Mouse (Mus musculus) liver, adult 2 months (tissue): ENCODE data around the gene Reck. TPM values are rescaled to one million over a fixed set of nuclear protein-coding genes. Genes with fewer than 3 reads are reported as not detected.

ENCODE experiments used
- DNase-seq: peaks from one replicate; pipeline ENCODE4 v3.0.0-alpha.2; 2011; ENCODE audit warnings: low read depth, low spot score; ENCODE audit errors: extremely low read depth
- H3K27ac ChIP-seq: fragments of 200-500 bp; replicated peaks from 2 replicates; pipeline ENCODE4 v1.5.1; 2012; ENCODE audit warnings: low read depth, mild to moderate bottlenecking, control low read depth, inconsistent platforms, low read length; ENCODE audit not compliant: insufficient read depth
- H3K27me3 ChIP-seq: fragments of 200-500 bp; 2 replicates; pipeline ENCODE4 v1.6.1; 2012; ENCODE audit warnings: mild to moderate bottlenecking, moderate library complexity, low read length, inconsistent platforms; ENCODE audit not compliant: control insufficient read depth, insufficient read depth
- H3K36me3 ChIP-seq: fragments of 200-500 bp; 2 replicates; pipeline ENCODE4 v1.6.1; 2012; ENCODE audit warnings: low read length, inconsistent platforms; ENCODE audit not compliant: control insufficient read depth, insufficient read depth
- H3K4me1 ChIP-seq: fragments of 200-500 bp; 2 replicates; pipeline ENCODE4 v1.6.1; 2011; ENCODE audit warnings: low read length; ENCODE audit not compliant: control insufficient read depth, insufficient read depth
- H3K4me3 ChIP-seq: fragments of 200-500 bp; 2 replicates; pipeline ENCODE4 v1.5.1; 2011; ENCODE audit warnings: low read depth, mild to moderate bottlenecking, control low read depth, low read length, moderate library complexity; ENCODE audit not compliant: insufficient read depth
- H3K79me2 ChIP-seq: fragments of 200-500 bp; 2 replicates; pipeline ENCODE4 v1.6.1; 2012; ENCODE audit warnings: inconsistent platforms, mild to moderate bottlenecking, low read length, moderate library complexity; ENCODE audit not compliant: control insufficient read depth, insufficient read depth
- H3K9ac ChIP-seq: fragments of 200-500 bp; 2 replicates; pipeline ENCODE4 v1.6.1; 2012; ENCODE audit warnings: low read depth, mild to moderate bottlenecking, control low read depth, inconsistent platforms, low read length
- CTCF ChIP-seq: fragments of 200-500 bp; IDR thresholded peaks from 2 replicates; pipeline ENCODE4 v1.5.1; 2011; ENCODE audit warnings: low read depth, low read length, control low read depth
- POLR2A ChIP-seq: fragments of 200-500 bp; IDR thresholded peaks from 2 replicates; pipeline ENCODE4 v1.6.1; 2011; ENCODE audit warnings: low read length, control low read depth; ENCODE audit not compliant: insufficient read depth; ENCODE audit errors: extremely low read depth
- WGBS: fragments of 180-500 bp; shearing (Covaris S2); methylation state at CpG from one replicate; pipeline ENCODE4 v1.1.7; 2018; 5-methylcytosine and 5-hydroxymethylcytosine counted together
- polyA plus RNA-seq: library from polyadenylated mRNA; depleted of rRNA; stranded (reverse); fragments of >200 nt; gene quantifications from 2 replicates; pipeline ENCODE4 v1.2.3, GENCODE M21; 2012
- total RNA-seq: library from RNA; depleted of rRNA; stranded (reverse); fragments of >200 nt; gene quantifications from 2 replicates; pipeline ENCODE4 v1.2.3, GENCODE M21; 2014

Gene Reck
- total and polyA plus RNA-seq, 2 experiments: 2.2 to 2.6 TPM

DNA sequence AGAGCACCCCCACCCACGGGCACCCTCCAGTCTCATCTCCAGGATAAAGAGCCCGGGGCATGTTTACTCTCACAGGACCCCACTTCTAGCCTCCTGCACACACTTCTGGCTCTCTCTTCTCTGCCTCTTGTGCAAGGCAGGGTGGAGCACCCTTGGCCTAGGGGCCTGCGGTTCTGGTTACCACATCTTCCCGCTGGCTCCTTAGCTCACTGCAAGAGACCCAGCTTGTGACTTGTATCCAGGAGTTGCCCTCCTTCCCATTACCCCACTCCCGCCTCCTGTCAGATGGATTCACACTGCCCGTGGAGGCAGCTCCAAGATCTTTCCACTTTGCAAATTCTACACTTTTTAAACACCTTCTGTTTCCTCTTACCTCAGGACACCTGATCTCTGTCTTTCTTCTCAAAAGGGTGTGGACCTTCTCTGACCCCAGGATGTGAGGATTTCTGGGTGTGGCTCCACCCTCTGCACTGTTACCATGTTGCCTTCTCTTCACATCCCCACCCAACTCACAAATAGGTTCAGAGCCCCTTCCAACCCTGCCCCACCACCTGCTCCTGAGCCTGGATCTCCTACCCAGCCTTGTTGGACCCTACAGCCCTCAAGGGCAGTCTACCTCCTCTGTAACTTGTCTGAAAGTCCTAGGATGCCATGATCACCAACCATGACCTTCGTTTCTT is 90.7 kb downstream of the Reck start:
- Histone ChIP-seq H3K4me1 (peaks cover 10% of the 10 kb centered on the region), H3K27ac (no peak overlapping the region), H3K79me2 (no peaks in the 10 kb centered on the region), H3K36me3 (no peaks in the 10 kb centered on the region), H3K27me3 (no peaks in the 10 kb centered on the region), H3K9ac (no peak overlapping the region), H3K4me3 (no peak overlapping the region)
- WGBS: 89% methylated on average over 7 of the region's 7 CpGs
- DNase-seq: no peak
- TF ChIP-seq POLR2A (no peak), CTCF (no peak)

DNA sequence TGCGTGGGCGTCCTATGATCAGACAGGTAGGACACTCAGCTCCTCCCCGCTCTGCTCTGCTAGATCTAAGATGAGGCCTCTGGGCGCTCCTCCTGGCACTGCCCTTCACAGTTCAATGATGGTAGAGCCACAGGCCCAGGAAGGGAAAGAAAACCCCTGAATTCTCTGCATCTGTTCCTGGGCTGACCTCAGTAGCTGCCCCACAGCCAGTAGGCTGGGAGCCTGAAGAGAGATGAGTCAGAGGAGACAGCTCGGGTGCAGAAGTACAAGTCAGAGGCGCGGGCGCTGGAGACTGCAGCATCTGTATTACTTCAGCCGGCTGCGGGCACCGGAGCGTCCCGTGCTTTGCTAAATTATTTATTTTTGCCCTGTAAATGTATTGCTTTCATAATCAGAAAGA is 93.3 kb downstream of the Reck start:
- Histone ChIP-seq H3K36me3 (no peaks in the 10 kb centered on the region), H3K4me3 (no peak overlapping the region), H3K79me2 (no peaks in the 10 kb centered on the region), H3K4me1 (peaks cover 13% of the 10 kb centered on the region), H3K9ac (no peak overlapping the region), H3K27ac (no peak overlapping the region), H3K27me3 (no peaks in the 10 kb centered on the region)
- no peak for DNase-seq
- 84% methylated on average over 13 of the region's 13 CpGs for WGBS
- TF ChIP-seq CTCF (no peak), POLR2A (no peak)

DNA sequence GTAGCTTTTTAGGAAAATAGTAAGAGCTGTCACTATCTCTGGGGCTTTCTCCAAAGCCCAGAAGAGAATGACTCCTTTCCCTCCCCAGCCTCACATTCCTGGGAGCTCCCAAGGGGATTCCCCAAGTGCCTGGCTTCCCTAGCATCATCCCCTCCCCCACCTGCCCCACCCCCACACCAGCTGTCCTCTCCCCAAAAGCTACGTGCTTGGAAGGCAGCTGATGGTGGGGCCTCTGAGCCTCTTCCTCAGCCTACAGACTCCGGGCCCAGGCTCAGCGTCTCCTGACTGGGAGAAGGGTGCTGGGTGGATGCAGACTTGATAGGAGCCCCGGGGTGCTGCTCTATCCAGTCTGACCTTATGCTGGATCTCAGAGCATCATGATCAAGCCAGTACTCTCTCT is 94.0 kb downstream of the Reck start:
- Histone ChIP-seq H3K4me1 (peaks cover 8% of the 10 kb centered on the region), H3K36me3 (no peaks in the 10 kb centered on the region), H3K27ac (no peak overlapping the region), H3K4me3 (no peak overlapping the region), H3K27me3 (no peaks in the 10 kb centered on the region), H3K9ac (no peak overlapping the region), H3K79me2 (no peaks in the 10 kb centered on the region)
- no peak for TF ChIP-seq POLR2A
- TF ChIP-seq CTCF: no peak
- DNase-seq: no peak
- WGBS: 58% methylated on average over 4 of the region's 4 CpGs

DNA sequence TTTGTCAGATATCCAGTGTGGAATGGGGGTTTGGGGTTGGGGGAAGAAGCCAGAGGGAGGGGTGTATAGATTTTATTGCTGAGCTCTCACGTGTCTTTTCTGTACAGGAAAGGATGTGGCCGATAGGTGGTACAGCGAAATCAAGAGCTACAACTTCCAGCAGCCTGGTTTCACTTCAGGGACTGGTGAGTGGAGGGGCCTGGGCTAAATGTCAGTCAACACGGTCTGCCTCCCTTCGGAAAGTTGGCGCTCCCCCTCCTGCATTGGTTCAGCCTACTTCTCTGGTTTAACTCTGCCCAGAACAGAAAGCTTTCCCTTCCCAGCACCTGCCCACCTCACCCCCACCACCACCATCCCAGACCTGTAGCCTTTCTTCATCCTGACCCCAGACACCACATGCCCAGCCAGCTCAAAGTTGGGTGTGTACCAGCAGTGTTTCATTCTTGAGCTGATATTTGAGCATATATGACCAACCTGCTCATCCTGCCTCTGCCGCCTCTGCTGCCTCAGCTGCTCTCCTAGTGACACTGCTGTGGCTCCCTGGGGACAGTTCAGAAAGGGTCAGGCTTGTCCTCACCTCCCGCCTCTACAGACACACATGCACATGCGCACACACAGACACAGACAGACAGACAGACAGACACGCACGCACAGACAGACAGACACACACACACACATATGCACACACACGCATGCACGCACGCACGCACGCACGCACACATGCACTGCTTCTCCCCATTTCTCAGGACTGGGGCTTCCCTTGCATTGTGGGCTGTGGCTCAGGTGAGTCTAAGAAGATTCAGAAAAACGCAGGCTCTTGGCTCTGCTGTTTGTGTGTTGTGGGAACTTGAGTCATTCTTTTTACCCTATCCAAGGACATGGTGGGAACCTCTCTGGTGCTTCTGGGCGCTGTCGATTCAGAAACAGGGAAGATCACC is 95.3 kb downstream of the Reck start:
- Histone ChIP-seq H3K9ac (no peak overlapping the region), H3K79me2 (no peaks in the 10 kb centered on the region), H3K27ac (no peak overlapping the region), H3K4me1 (peaks cover 4% of the 10 kb centered on the region), H3K36me3 (no peaks in the 10 kb centered on the region), H3K4me3 (no peak overlapping the region), H3K27me3 (no peaks in the 10 kb centered on the region)
- TF ChIP-seq POLR2A (no peak), CTCF (no peak)
- WGBS: 94% methylated on average over 20 of the region's 20 CpGs
- no peak for DNase-seq

DNA sequence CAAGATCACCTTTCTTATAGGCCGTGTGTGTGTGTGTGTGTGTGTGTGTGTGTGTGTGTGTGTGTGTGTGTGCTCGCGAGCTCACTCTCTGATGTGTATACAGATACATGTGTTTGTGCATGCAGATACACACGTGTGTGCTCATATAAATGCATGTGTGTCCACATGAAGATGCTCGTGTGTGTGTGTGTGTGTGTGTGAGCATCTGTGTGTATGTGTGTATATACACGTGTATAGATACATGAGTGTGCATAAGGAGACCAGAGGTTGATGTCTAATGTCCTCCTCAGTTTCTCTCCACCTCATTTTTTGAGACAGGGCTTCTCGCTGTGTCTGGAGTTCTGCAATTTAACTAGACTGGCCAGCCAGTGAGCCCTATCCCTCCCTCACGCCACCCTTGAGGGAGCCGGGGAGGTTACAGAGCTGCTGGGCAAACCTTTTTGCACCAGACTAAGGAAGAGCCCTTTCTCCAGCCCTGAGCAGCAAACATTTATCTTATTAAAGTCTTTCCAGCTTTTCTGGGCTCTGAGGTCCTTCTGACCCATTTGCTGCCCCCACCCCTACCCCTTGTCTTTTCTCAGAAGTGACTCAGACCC is 96.3 kb downstream of the Reck start:
- Histone ChIP-seq H3K4me3 (no peak overlapping the region), H3K79me2 (no peaks in the 10 kb centered on the region), H3K27me3 (no peaks in the 10 kb centered on the region), H3K36me3 (no peaks in the 10 kb centered on the region), H3K27ac (no peak overlapping the region; the same call in 1 of the 2 replicates), H3K9ac (no peak overlapping the region), H3K4me1 (peaks cover 4% of the 10 kb centered on the region)
- WGBS: 82% methylated on average over 9 of the region's 9 CpGs
- no peak for DNase-seq
- TF ChIP-seq CTCF: no peak
